Mouse (Mus musculus) left cerebral cortex, adult 18-20 months (tissue): ENCODE data around the gene Zfp787. TPM values are rescaled to one million over a fixed set of nuclear protein-coding genes. Genes with fewer than 3 reads are reported as not detected.
A peak's percentile ranks its signal among the peaks of the same experiment; 100 is the strongest.
"Not testable (repeated sequence)": the region's sequence is repeated elsewhere in the genome, so short reads cannot be mapped to it uniquely, and the experiment has no call there.

Experiments used
- DNase-seq, 2 experiments: peaks; one replicate each; pipeline ENCODE4 v3.0.0; 2021 to 2022; ENCODE audit warnings: low spot score in 2 of 2, mixed read lengths in 1 of 2
- long read RNA-seq, 2 experiments: library from polyadenylated mRNA; stranded (forward); transcript quantifications; one replicate each; pipeline ENCODE4 v2.0.0; 2021
- total RNA-seq, 2 experiments: library from RNA; stranded (reverse); gene quantifications; 2 replicates each; pipeline ENCODE4 v1.2.3; 2021

Zfp787 gene
- total RNA-seq, result 10 to 100 TPM; 27.0 to 27.9 TPM
- long read RNA-seq, experiment 1, transcript Zfp787-201 (3 exons, 1,897 nt), result major isoform, 9 of 16 reads
- long read RNA-seq, experiment 1, partial matches to known transcripts, result 1 of 16 reads
- long read RNA-seq, experiment 1, other reads (novel, unspliced or antisense), result 4 of 16 reads
- long read RNA-seq, experiment 2, partial matches to known transcripts, result 0 of 12 reads
- long read RNA-seq, experiment 2, other reads (novel, unspliced or antisense), result 6 of 12 reads

- DNase-seq, result peak; percentile 90 to 96
Measured at GRCm38 (mm10) chr7:6155901-6156411, at the start of gene Zfp787. TSS of gene Zfp787 (minus strand) at chr7:6155997.

GRCm38 (mm10) chr7:6204200-6204599, 48.4 kb upstream of the Zfp787 start:
- DNase-seq, result no peak

GRCm38 (mm10) chr7:6196790-6197189, 41.0 kb upstream of the Zfp787 start, which contains the start of gene Galp:
TSS of gene Galp (plus strand) at chr7:6197090.
- no peak for DNase-seq

- DNase-seq, result no peak
Measured at GRCm38 (mm10) chr7:6195777-6196176, 40.0 kb upstream of the Zfp787 start.

- peak; percentile 62 to 68 for DNase-seq
Measured at GRCm38 (mm10) chr7:6194129-6194528, 38.3 kb upstream of the Zfp787 start.

GRCm38 (mm10) chr7:6191376-6191775, 35.6 kb upstream of the Zfp787 start:
- peak; percentile 76 to 87 for DNase-seq

- no peak for DNase-seq
Measured at GRCm38 (mm10) chr7:6189542-6189941, 33.7 kb upstream of the Zfp787 start.

- DNase-seq, result no peak
Measured at GRCm38 (mm10) chr7:6186756-6187155, 31.0 kb upstream of the Zfp787 start.

- DNase-seq, result no peak
Measured at GRCm38 (mm10) chr7:6186176-6186575, 30.4 kb upstream of the Zfp787 start.

- no peak for DNase-seq
Measured at GRCm38 (mm10) chr7:6185391-6185790, 29.6 kb upstream of the Zfp787 start.

- no peak for DNase-seq
Measured at GRCm38 (mm10) chr7:6184521-6184920, 28.7 kb upstream of the Zfp787 start.

GRCm38 (mm10) chr7:6183802-6184201, 28.0 kb upstream of the Zfp787 start:
- peak; percentile 9 to 22 for DNase-seq

GRCm38 (mm10) chr7:6182882-6183281, 27.1 kb upstream of the Zfp787 start:
- no peak for DNase-seq

- no peak for DNase-seq
Measured at GRCm38 (mm10) chr7:6179013-6179412, 23.2 kb upstream of the Zfp787 start.

GRCm38 (mm10) chr7:6174365-6174987, 18.7 kb upstream of the Zfp787 start:
- DNase-seq, result not testable (repeated sequence)

GRCm38 (mm10) chr7:6173872-6174271, 18.1 kb upstream of the Zfp787 start:
- no peak for DNase-seq

GRCm38 (mm10) chr7:6172674-6173244, 17.0 kb upstream of the Zfp787 start:
- no peak for DNase-seq

- DNase-seq, result peak; percentile 99 to 100
Measured at GRCm38 (mm10) chr7:6172006-6172649, 16.3 kb upstream of the Zfp787 start, which contains the start of gene Zfp444. TSS of gene Zfp444 (plus strand) at chr7:6172226.

- DNase-seq, result peak; percentile 36 to 45
Measured at GRCm38 (mm10) chr7:6171444-6172005, 15.7 kb upstream of the Zfp787 start.

GRCm38 (mm10) chr7:6170871-6171270, 15.1 kb upstream of the Zfp787 start:
- no peak for DNase-seq

- no peak for DNase-seq
Measured at GRCm38 (mm10) chr7:6170391-6170790, 14.6 kb upstream of the Zfp787 start.
